Mouse (Mus musculus): ENCODE data around the gene Prss35. TPM values are rescaled to one million over a fixed set of nuclear protein-coding genes. Genes with fewer than 3 reads are reported as not detected.

Prss35 gene
- polyA plus RNA-seq, 2 experiments = 55.6 to 75.5 TPM

GRCm38 (mm10) chr9:86701264-86701663 lies 42.2 kb upstream of the Prss35 start:
- 22% methylated on average over 5 of the region's 5 CpGs for WGBS
- no peak for TF ChIP-seq POLR2A (IDR thresholded peaks at IDR 0.05; ENCODE audit: borderline replicate concordance, extremely low read depth, insufficient read depth, insufficient read length)
- Histone ChIP-seq H3K4me3 (replicated peaks; ENCODE audit: low read length) (no peak overlapping the region), H3K9ac (ENCODE audit: low read depth, low read length, severe bottlenecking) (no peak overlapping the region), H3K4me1 (ENCODE audit: control insufficient read depth, insufficient read depth, low read length) (peaks cover 3% of the 10 kb centered on the region; the same call in 1 of the 2 replicates), H3K9me3 (ENCODE audit: control insufficient read depth, low read length) (no peaks in the 10 kb centered on the region), H3K4me2 (replicated peaks; ENCODE audit: low read depth, low read length, severe bottlenecking) (no peak overlapping the region), H3K27me3 (ENCODE audit: control insufficient read depth, insufficient read depth, low read length) (no peaks in the 10 kb centered on the region), H3K27ac (replicated peaks; ENCODE audit: low read depth, low read length) (0 out of 2 replicates have a peak overlapping the region, but pooled peaks have one; percentile 29), H3K36me3 (ENCODE audit: control insufficient read depth, insufficient read depth, low read length) (no peaks in the 10 kb centered on the region)
- peak; percentile 54 for DNase-seq (ENCODE audit: low spot score)
- ATAC-seq (ENCODE audit: low FRiP score, low read depth) = peak; percentile 80

GRCm38 (mm10) chr9:86701844-86702243 lies 41.6 kb upstream of the Prss35 start:
- Histone ChIP-seq H3K27ac (replicated peaks; ENCODE audit: low read depth, low read length) (peak overlapping the region; percentile 79), H3K4me3 (replicated peaks; ENCODE audit: low read length) (no peak overlapping the region), H3K9me3 (ENCODE audit: control insufficient read depth, low read length) (no peaks in the 10 kb centered on the region), H3K27me3 (ENCODE audit: control insufficient read depth, insufficient read depth, low read length) (no peaks in the 10 kb centered on the region), H3K9ac (ENCODE audit: low read depth, low read length, severe bottlenecking) (no peak overlapping the region), H3K36me3 (ENCODE audit: control insufficient read depth, insufficient read depth, low read length) (no peaks in the 10 kb centered on the region), H3K4me1 (ENCODE audit: control insufficient read depth, insufficient read depth, low read length) (peaks cover 3% of the 10 kb centered on the region; the same call in 1 of the 2 replicates), H3K4me2 (replicated peaks; ENCODE audit: low read depth, low read length, severe bottlenecking) (no peak overlapping the region)
- ATAC-seq (ENCODE audit: low FRiP score, low read depth) = no peak
- no peak for DNase-seq (ENCODE audit: low spot score)
- 22% methylated on average over 2 of the region's 2 CpGs for WGBS
- TF ChIP-seq POLR2A (IDR thresholded peaks at IDR 0.05; ENCODE audit: borderline replicate concordance, extremely low read depth, insufficient read depth, insufficient read length) = no peak

- Histone ChIP-seq H3K4me1 (ENCODE audit: control insufficient read depth, insufficient read depth, low read length) (0 out of 2 replicates have a peak, but pooled peaks cover 6% of the 10 kb centered on the region), H3K4me3 (replicated peaks; ENCODE audit: low read length) (no peak overlapping the region), H3K27ac (replicated peaks; ENCODE audit: low read depth, low read length) (no peak overlapping the region), H3K4me2 (replicated peaks; ENCODE audit: low read depth, low read length, severe bottlenecking) (no peak overlapping the region), H3K27me3 (ENCODE audit: control insufficient read depth, insufficient read depth, low read length) (no peaks in the 10 kb centered on the region), H3K9ac (ENCODE audit: low read depth, low read length, severe bottlenecking) (no peak overlapping the region), H3K9me3 (ENCODE audit: control insufficient read depth, low read length) (no peaks in the 10 kb centered on the region), H3K36me3 (ENCODE audit: control insufficient read depth, insufficient read depth, low read length) (no peaks in the 10 kb centered on the region)
- TF ChIP-seq POLR2A (IDR thresholded peaks at IDR 0.05; ENCODE audit: borderline replicate concordance, extremely low read depth, insufficient read depth, insufficient read length) = no peak
- DNase-seq (ENCODE audit: low spot score) (no peak), ATAC-seq (ENCODE audit: low FRiP score, low read depth) (no peak)
- 69% methylated on average over 1 of the region's 1 CpGs for whole genome bisulfite sequencing
Measured at GRCm38 (mm10) chr9:86707431-86707830, 36.0 kb upstream of the Prss35 start.

- 0 out of 2 replicates have a peak, but pooled peaks cover 6% of the 10 kb centered on the region for H3K4me1 ChIP-seq (ENCODE audit: control insufficient read depth, insufficient read depth, low read length)
- no peaks in the 10 kb centered on the region for H3K27me3 ChIP-seq (ENCODE audit: control insufficient read depth, insufficient read depth, low read length)
- no peak overlapping the region for H3K4me2 ChIP-seq (replicated peaks; ENCODE audit: low read depth, low read length, severe bottlenecking)
- no peak overlapping the region for H3K27ac ChIP-seq (replicated peaks; ENCODE audit: low read depth, low read length)
- ATAC-seq (ENCODE audit: low FRiP score, low read depth) (no peak), DNase-seq (ENCODE audit: low spot score) (no peak)
- H3K4me3 ChIP-seq (replicated peaks; ENCODE audit: low read length) = no peak overlapping the region
- no peaks in the 10 kb centered on the region for H3K9me3 ChIP-seq (ENCODE audit: control insufficient read depth, low read length)
- no peak overlapping the region for H3K9ac ChIP-seq (ENCODE audit: low read depth, low read length, severe bottlenecking)
- no peak for TF ChIP-seq POLR2A (IDR thresholded peaks at IDR 0.05; ENCODE audit: borderline replicate concordance, extremely low read depth, insufficient read depth, insufficient read length)
- WGBS = 63% methylated on average over 6 of the region's 6 CpGs
- H3K36me3 ChIP-seq (ENCODE audit: control insufficient read depth, insufficient read depth, low read length) = no peaks in the 10 kb centered on the region
Measured at GRCm38 (mm10) chr9:86708921-86709320, 34.5 kb upstream of the Prss35 start.

GRCm38 (mm10) chr9:86710091-86710634 lies 33.3 kb upstream of the Prss35 start:
- no peaks in the 10 kb centered on the region for H3K27me3 ChIP-seq (ENCODE audit: control insufficient read depth, insufficient read depth, low read length)
- no peak for TF ChIP-seq POLR2A (IDR thresholded peaks at IDR 0.05; ENCODE audit: borderline replicate concordance, extremely low read depth, insufficient read depth, insufficient read length)
- H3K9me3 ChIP-seq (ENCODE audit: control insufficient read depth, low read length) = no peaks in the 10 kb centered on the region
- ATAC-seq (ENCODE audit: low FRiP score, low read depth) (peak; percentile 30), DNase-seq (ENCODE audit: low spot score) (peak; percentile 35)
- H3K9ac ChIP-seq (ENCODE audit: low read depth, low read length, severe bottlenecking) = no peak overlapping the region
- 82% methylated on average over 2 of the region's 2 CpGs for WGBS
- no peak overlapping the region for H3K4me2 ChIP-seq (replicated peaks; ENCODE audit: low read depth, low read length, severe bottlenecking)
- H3K4me1 ChIP-seq (ENCODE audit: control insufficient read depth, insufficient read depth, low read length) = 0 out of 2 replicates have a peak, but pooled peaks cover 6% of the 10 kb centered on the region
- no peaks in the 10 kb centered on the region for H3K36me3 ChIP-seq (ENCODE audit: control insufficient read depth, insufficient read depth, low read length)
- no peak overlapping the region for H3K4me3 ChIP-seq (replicated peaks; ENCODE audit: low read length)
- H3K27ac ChIP-seq (replicated peaks; ENCODE audit: low read depth, low read length) = no peak overlapping the region
